Mouse (Mus musculus) neural tube, embryonic 11.5 days (tissue): ENCODE measurements around the gene Csnk2a1. TPM values are rescaled to one million over a fixed set of nuclear protein-coding genes. Genes with fewer than 3 reads are reported as not detected.

ENCODE experiments used
- ATAC-seq: fragments of 200-750 bp; cut with Nextera tagmentation; 2 replicates; pipeline ENCODE4 v1.8.0; 2017; ENCODE audit warnings: moderate number of reproducible peaks, mild to moderate bottlenecking, moderate TSS enrichment, moderate library complexity; ENCODE audit not compliant: insufficient read depth, low FRiP score, low TSS enrichment
- DNase-seq: peaks from one replicate; pipeline ENCODE4 v3.0.0-alpha.2; 2015; ENCODE audit warnings: low spot score
- H3K27ac ChIP-seq: fragments of 300-500 bp; sonication (generic); 2 replicates; pipeline ENCODE4 v1.5.1; 2014; ENCODE audit warnings: low read depth, mild to moderate bottlenecking, low read length
- H3K27me3 ChIP-seq: fragments of 300-500 bp; sonication (generic); 2 replicates; pipeline ENCODE4 v1.6.1; 2014; ENCODE audit warnings: mild to moderate bottlenecking, low read length, mixed read lengths; ENCODE audit not compliant: control insufficient read depth, insufficient read depth
- H3K36me3 ChIP-seq: fragments of 300-500 bp; sonication (generic); 2 replicates; pipeline ENCODE4 v1.6.1; 2014; ENCODE audit warnings: mild to moderate bottlenecking, low read length, moderate library complexity, mixed read lengths; ENCODE audit not compliant: control insufficient read depth, insufficient read depth
- H3K4me1 ChIP-seq: fragments of 300-500 bp; sonication (generic); 2 replicates; pipeline ENCODE4 v1.6.1; 2014; ENCODE audit warnings: low read length, mixed read lengths; ENCODE audit not compliant: control insufficient read depth, insufficient read depth
- H3K4me2 ChIP-seq: fragments of 300-500 bp; sonication (generic); 2 replicates; pipeline ENCODE4 v1.6.1; 2014; ENCODE audit warnings: low read depth, mild to moderate bottlenecking, moderate library complexity
- H3K4me3 ChIP-seq: fragments of 300-500 bp; sonication (generic); 2 replicates; pipeline ENCODE4 v1.5.1; 2014; ENCODE audit warnings: low read depth, low read length
- H3K9ac ChIP-seq: fragments of 300-500 bp; sonication (generic); 2 replicates; pipeline ENCODE4 v1.6.1; 2014; ENCODE audit warnings: mild to moderate bottlenecking, low read length
- H3K9me3 ChIP-seq: fragments of 300-500 bp; sonication (generic); 2 replicates; pipeline ENCODE4 v1.6.1; 2016; ENCODE audit warnings: low read length; ENCODE audit not compliant: control insufficient read depth
- WGBS: fragments of 180-500 bp; shearing (Covaris S2); extraction: QIAGEN DNeasy Blood & Tissue Kit; methylation state at CpG from one replicate; pipeline ENCODE4 v1.1.7; 2014; 5-methylcytosine and 5-hydroxymethylcytosine counted together
- polyA plus RNA-seq: library from polyadenylated mRNA; unstranded; fragments of >200 nt; fragmentation: Nextera tagmentation; extraction: Ambion mirVana; gene quantifications from 2 replicates; pipeline ENCODE4 v1.2.1, GENCODE M21; 2014

Csnk2a1 gene
- polyA plus RNA-seq, 1 experiment from 2014 or later: 62.8 TPM

DNA sequence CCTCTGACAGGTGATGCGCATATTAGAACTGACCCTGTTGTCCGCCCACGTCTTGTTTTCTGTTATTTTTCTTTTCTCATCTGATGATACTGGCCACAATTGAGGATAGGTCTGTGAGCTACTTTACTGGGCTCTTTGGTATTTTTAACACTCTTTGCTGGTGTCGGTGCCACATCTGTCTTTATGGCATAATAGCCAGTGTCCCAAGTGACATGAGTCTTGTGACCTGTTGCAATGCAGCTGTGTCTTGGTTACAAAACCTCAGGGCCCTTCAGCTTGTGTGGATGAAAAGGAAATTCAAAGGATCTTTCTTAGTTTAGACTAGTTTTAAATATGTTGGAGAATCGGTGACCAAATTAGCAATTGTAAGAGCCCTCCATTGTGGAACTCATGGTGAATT is 67.9 kb downstream of the Csnk2a1 start:
- H3K4me1 ChIP-seq: peaks cover 8% of the 10 kb centered on the region; the same call in 1 of the 2 replicates
- no peak overlapping the region for H3K27ac ChIP-seq
- peak overlapping the region; percentile 70 for H3K4me2 ChIP-seq
- no peaks in the 10 kb centered on the region for H3K9me3 ChIP-seq
- peak overlapping the region; percentile 86 for H3K9ac ChIP-seq
- WGBS: 37% methylated on average over 5 of the region's 5 CpGs
- DNase-seq (no peak), ATAC-seq (no peak)
- no peaks in the 10 kb centered on the region for H3K27me3 ChIP-seq
- H3K36me3 ChIP-seq: no peaks in the 10 kb centered on the region
- peak overlapping the region; percentile 85 for H3K4me3 ChIP-seq

DNA sequence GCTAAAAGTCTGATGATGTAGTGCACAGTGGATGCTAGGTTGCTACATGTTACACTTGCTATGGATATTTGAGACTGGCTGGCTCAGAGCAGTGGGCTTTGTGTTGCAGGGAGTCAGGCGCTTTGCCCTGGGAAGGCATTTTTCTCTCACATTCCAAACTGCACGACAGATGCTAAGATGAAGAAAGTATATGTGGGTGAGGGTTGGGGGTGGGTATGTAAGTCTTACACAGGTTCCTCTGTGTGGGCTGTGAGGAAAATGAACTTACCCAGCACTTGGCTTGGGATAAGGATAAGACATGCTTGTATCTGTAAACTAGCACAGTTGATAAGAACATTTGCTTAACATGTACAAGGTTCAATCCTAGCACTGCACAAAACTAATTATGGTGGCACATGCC is 76.2 kb downstream of the Csnk2a1 start:
- Histone ChIP-seq H3K9ac (no peak overlapping the region), H3K4me2 (no peak overlapping the region), H3K36me3 (peaks cover 13% of the 10 kb centered on the region), H3K27me3 (no peaks in the 10 kb centered on the region), H3K27ac (no peak overlapping the region), H3K9me3 (no peaks in the 10 kb centered on the region), H3K4me3 (no peak overlapping the region), H3K4me1 (no peaks in the 10 kb centered on the region)
- no peak for ATAC-seq
- WGBS: 84% methylated on average over 2 of the region's 2 CpGs
- no peak for DNase-seq

DNA sequence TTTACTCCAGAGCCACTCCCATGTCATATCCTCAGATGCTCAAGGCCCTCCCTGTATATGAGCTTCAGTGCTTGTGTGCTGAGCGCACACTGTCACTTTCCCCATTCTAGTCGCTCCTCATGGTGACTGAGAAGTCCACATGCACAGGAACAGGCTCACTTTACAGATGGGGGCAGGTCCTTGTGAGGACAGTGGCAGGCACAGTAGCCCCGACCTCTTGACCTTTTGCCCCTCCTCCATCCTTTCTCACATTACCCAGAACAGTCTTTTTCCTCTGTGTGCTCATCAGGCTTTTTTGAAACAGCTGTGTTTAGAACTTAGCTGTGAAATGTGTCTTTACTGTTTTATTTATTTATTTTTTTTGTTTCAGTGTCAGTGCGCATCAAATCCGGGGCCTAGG is 77.1 kb downstream of the Csnk2a1 start:
- ATAC-seq: no peak
- Histone ChIP-seq H3K9ac (no peak overlapping the region), H3K4me1 (no peaks in the 10 kb centered on the region), H3K36me3 (peaks cover 20% of the 10 kb centered on the region), H3K9me3 (no peaks in the 10 kb centered on the region), H3K27ac (no peak overlapping the region), H3K4me3 (no peak overlapping the region), H3K4me2 (no peak overlapping the region), H3K27me3 (no peaks in the 10 kb centered on the region)
- no peak for DNase-seq
- WGBS: 43% methylated on average over 5 of the region's 5 CpGs

DNA sequence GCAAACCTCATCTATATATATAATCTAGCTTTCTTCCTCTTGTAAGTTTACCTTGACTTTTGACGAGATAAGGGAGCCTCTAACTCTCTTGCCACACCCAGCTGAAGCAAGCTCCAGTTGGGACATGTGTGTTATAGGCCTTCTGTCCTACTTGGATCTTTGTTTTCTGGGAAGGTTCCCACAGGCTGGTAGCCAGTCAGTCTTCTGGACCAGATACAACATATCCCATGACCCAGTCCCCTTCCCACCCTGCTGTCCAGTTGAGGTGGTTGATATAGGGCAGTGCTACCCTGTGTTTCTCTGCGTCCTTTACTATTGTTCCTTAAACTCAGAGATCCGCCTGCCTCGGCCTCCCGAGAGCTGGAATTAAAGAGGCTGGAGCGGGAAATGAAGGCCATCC is 78.8 kb downstream of the Csnk2a1 start:
- Histone ChIP-seq H3K4me2 (no peak overlapping the region), H3K9ac (no peak overlapping the region), H3K36me3 (peaks cover 23% of the 10 kb centered on the region), H3K27ac (no peak overlapping the region), H3K4me3 (no peak overlapping the region), H3K27me3 (no peaks in the 10 kb centered on the region), H3K4me1 (no peaks in the 10 kb centered on the region), H3K9me3 (no peaks in the 10 kb centered on the region)
- ATAC-seq (no peak), DNase-seq (no peak)
- 98% methylated on average over 6 of the region's 6 CpGs for WGBS

DNA sequence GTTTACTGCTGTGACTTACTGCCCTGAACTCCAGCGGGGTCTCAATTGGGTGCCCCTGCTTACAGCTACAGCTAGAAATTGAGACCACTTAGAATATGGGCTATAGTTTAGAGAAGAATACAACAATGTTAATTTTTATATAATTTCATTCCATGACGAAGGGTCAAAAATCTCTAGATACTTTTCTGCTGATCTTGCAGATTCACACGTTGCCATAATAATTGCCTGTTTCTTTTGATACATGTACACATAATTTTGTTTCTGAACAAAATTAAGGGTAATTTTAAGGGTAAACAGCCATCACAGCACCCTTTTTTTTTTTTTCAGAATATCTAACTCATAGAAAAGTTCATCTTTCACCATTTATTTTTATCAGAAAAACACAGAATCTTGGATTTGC is 80.5 kb downstream of the Csnk2a1 start:
- Histone ChIP-seq H3K36me3 (peaks cover 26% of the 10 kb centered on the region), H3K4me1 (no peaks in the 10 kb centered on the region), H3K27ac (no peak overlapping the region), H3K9me3 (no peaks in the 10 kb centered on the region), H3K4me2 (no peak overlapping the region), H3K4me3 (no peak overlapping the region), H3K9ac (no peak overlapping the region), H3K27me3 (no peaks in the 10 kb centered on the region)
- 92% methylated on average over 3 of the region's 3 CpGs for WGBS
- no peak for ATAC-seq
- no peak for DNase-seq

DNA sequence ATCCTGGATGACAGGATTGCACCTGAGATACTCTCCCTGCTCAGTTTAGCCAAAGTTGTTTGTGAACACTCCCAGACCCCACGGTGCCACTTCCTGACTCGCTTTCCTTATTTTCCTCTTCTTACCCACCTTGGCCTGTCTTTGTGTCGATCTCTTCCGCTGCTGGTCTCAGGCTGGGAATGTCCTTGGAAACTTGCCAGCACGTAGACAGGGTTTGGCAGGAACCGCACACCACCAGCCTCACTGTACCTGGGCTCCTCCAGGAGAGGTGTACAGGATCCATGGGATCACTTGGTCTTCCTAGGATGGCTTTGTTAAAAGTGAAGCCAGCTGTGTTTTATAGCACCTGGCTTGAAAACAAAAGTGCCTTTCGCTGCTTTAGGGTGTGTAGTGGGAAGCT is 86.4 kb downstream of the Csnk2a1 start:
- no peaks in the 10 kb centered on the region for H3K27me3 ChIP-seq
- H3K4me3 ChIP-seq: no peak overlapping the region
- H3K4me2 ChIP-seq: no peak overlapping the region
- H3K9me3 ChIP-seq: no peaks in the 10 kb centered on the region
- ATAC-seq (no peak), DNase-seq (no peak)
- H3K27ac ChIP-seq: no peak overlapping the region
- H3K4me1 ChIP-seq: no peaks in the 10 kb centered on the region
- H3K36me3 ChIP-seq: peaks cover 19% of the 10 kb centered on the region
- H3K9ac ChIP-seq: no peak overlapping the region
- WGBS: 94% methylated on average over 7 of the region's 7 CpGs

DNA sequence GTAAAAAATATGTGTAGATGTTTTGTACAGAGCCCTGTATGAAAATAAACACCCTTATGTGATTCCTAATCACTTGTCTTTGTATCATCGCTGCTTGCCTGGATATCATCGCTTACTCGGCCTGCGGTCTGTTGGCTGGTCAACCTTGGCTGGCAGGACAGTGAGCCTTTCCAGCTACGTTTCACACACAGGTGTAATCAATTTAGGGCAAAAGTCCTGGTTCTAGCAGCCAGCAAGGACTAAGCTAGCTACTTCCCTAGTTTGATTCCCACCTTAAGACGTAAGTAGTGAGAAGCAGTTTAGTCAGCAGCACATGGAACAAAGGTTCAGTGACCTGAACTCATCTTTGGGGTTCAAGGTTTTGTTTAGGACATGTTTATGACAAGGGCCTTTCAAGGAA is 87.3 kb downstream of the Csnk2a1 start:
- DNase-seq (no peak), ATAC-seq (no peak)
- WGBS: 92% methylated on average over 6 of the region's 6 CpGs
- Histone ChIP-seq H3K4me2 (no peak overlapping the region), H3K9me3 (no peaks in the 10 kb centered on the region), H3K27me3 (no peaks in the 10 kb centered on the region), H3K9ac (no peak overlapping the region), H3K27ac (no peak overlapping the region), H3K4me3 (no peak overlapping the region), H3K36me3 (peaks cover 19% of the 10 kb centered on the region), H3K4me1 (no peaks in the 10 kb centered on the region)

DNA sequence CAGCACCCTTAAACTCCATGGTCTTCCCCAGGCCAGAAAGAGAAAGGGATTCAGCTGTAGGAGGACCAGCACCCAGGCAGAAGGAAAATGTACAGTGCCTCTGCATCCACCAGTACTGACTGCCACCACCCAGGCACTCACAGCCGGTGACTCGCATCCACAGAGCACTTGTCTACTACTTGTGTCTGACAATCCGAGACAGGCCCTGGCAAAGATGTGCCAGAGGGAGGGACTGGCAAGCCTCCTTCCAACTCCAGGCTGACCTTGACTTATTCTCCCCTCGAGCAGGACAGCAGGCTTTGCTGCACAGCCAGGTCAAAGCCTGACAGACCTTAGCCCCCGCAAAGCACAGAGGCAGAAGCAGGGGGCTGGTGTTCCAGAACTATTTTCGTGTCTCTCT is 90.4 kb downstream of the Csnk2a1 start:
- Histone ChIP-seq H3K36me3 (peaks cover 12% of the 10 kb centered on the region), H3K9me3 (no peaks in the 10 kb centered on the region), H3K4me2 (no peak overlapping the region), H3K4me1 (no peaks in the 10 kb centered on the region), H3K27me3 (no peaks in the 10 kb centered on the region), H3K4me3 (no peak overlapping the region), H3K27ac (no peak overlapping the region), H3K9ac (no peak overlapping the region)
- DNase-seq (no peak), ATAC-seq (no peak)
- 87% methylated on average over 6 of the region's 6 CpGs for WGBS

DNA sequence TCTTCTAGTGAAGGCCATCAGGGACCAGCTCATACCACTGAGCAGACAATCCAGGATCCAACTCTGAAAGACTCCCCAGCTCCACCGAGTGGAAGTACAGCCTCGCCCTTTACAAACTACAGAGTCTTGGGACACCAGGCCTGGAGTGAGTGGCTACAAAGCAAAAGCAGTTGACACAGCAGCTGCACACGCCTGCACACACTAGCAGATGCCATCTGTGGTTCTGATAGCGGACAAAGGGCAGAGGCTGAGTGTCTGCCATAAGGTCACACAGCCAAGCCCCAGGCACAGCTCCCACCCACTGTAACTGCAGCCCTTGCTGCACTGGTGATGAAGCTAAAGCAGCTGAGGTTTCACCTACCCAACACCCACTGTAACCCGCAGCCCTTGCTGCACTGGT is 94.9 kb downstream of the Csnk2a1 start:
- Histone ChIP-seq H3K27ac (no peak overlapping the region), H3K4me1 (no peaks in the 10 kb centered on the region), H3K4me3 (no peak overlapping the region), H3K4me2 (no peak overlapping the region), H3K9ac (no peak overlapping the region), H3K9me3 (no peaks in the 10 kb centered on the region), H3K27me3 (no peaks in the 10 kb centered on the region), H3K36me3 (peaks cover 24% of the 10 kb centered on the region)
- DNase-seq (no peak), ATAC-seq (no peak)
- WGBS: 86% methylated on average over 5 of the region's 5 CpGs
